Mouse (Mus musculus): ENCODE measurements around the gene Zxdc.

- TF ChIP-seq POLR2A (IDR thresholded peaks at IDR 0.05; ENCODE audit: borderline replicate concordance, extremely low read depth, insufficient read depth, insufficient read length, poor library complexity, severe bottlenecking) (no peak), CTCF (IDR thresholded peaks at IDR 0.05; ENCODE audit: borderline replicate concordance, extremely low read depth, insufficient read depth, insufficient read length) (no peak)
These were observed 45.3 kb upstream of the Zxdc start for GRCm38 (mm10) chr6:90324026-90324425.
